Mouse (Mus musculus) ES-Bruce4 (cell line): ENCODE results near the gene Krt76. TPM values are rescaled to one million over a fixed set of nuclear protein-coding genes. Genes with fewer than 3 reads are reported as not detected.

Experiments
- H3K27ac ChIP-seq: 2 replicates; pipeline ENCODE4 v1.5.1; 2012; ENCODE audit warnings: low read length, inconsistent platforms; ENCODE audit not compliant: insufficient read depth
- H3K27me3 ChIP-seq: 2 replicates; pipeline ENCODE4 v1.6.1; 2012; ENCODE audit warnings: mild to moderate bottlenecking, low read length, inconsistent platforms; ENCODE audit not compliant: control insufficient read depth, poor library complexity, insufficient read depth, severe bottlenecking
- H3K36me3 ChIP-seq: 2 replicates; pipeline ENCODE4 v1.6.1; 2012; ENCODE audit warnings: inconsistent platforms, mild to moderate bottlenecking, low read length, moderate library complexity; ENCODE audit not compliant: control insufficient read depth, poor library complexity, insufficient read depth, severe bottlenecking
- H3K4me1 ChIP-seq: one replicate; pipeline ENCODE4 v1.8.1; 2011; ENCODE audit warnings: low read length; ENCODE audit not compliant: control insufficient read depth, insufficient read depth
- H3K4me3 ChIP-seq: 2 replicates; pipeline ENCODE4 v1.5.1; 2011; ENCODE audit warnings: low read depth, mild to moderate bottlenecking, low read length
- H3K9ac ChIP-seq: 2 replicates; pipeline ENCODE4 v1.6.1; 2012; ENCODE audit warnings: low read depth, mild to moderate bottlenecking, inconsistent platforms; ENCODE audit not compliant: poor library complexity, severe bottlenecking
- H3K9me3 ChIP-seq: replicated peaks from 2 replicates; pipeline ENCODE4 v1.6.1; 2012; ENCODE audit warnings: mild to moderate bottlenecking, low read length, inconsistent platforms; ENCODE audit not compliant: control insufficient read depth, poor library complexity, insufficient read depth, severe bottlenecking
- CTCF ChIP-seq: IDR thresholded peaks from one replicate; pipeline ENCODE4 v1.8.1; 2011; ENCODE audit warnings: low read depth, low read length
- EP300 ChIP-seq: IDR thresholded peaks from 2 replicates; pipeline ENCODE4 v1.6.1; 2011; ENCODE audit warnings: low read depth, low read length; ENCODE audit not compliant: insufficient read depth
- POLR2A ChIP-seq: IDR thresholded peaks from one replicate; pipeline ENCODE4 v1.8.1; 2011; ENCODE audit warnings: low read length; ENCODE audit not compliant: insufficient read depth
- polyA plus RNA-seq: library from polyadenylated mRNA; stranded (reverse); fragments of >200 nt; gene quantifications from 2 replicates; pipeline ENCODE4 v1.2.4, GENCODE M21; 2011; ENCODE audit warnings: low read depth; ENCODE audit not compliant: missing spikeins, insufficient read depth, insufficient read length

The Krt76 gene
- polyA plus RNA-seq, 1 experiment, result not detected

DNA sequence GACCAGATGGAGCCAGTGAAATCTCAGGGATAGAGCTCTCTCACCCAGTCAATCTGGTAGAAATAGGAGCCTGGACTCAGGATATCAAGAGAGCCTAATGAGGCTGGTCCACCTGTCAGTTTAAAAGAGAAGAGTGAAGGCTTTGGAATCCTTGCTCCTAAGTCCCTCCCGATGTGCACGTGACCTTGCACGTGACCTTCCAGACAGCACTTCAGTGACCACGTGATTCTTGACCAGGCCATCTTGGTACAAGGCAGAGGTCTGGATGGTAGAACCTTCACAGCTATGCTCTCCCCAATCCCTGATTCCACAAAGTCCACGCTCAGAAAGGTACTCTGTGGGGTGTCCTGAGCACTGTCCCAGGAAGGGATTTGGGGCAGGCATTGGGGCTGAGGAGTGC lies 12.1 kb upstream of the Krt76 start:
- Histone ChIP-seq H3K4me1 (no peaks in the 10 kb centered on the region), H3K9me3 (no peaks in the 10 kb centered on the region), H3K27ac (no peak overlapping the region), H3K36me3 (no peaks in the 10 kb centered on the region), H3K4me3 (no peak overlapping the region), H3K27me3 (no peaks in the 10 kb centered on the region), H3K9ac (no peak overlapping the region)
- TF ChIP-seq POLR2A (no peak), CTCF (no peak), EP300 (no peak)

DNA sequence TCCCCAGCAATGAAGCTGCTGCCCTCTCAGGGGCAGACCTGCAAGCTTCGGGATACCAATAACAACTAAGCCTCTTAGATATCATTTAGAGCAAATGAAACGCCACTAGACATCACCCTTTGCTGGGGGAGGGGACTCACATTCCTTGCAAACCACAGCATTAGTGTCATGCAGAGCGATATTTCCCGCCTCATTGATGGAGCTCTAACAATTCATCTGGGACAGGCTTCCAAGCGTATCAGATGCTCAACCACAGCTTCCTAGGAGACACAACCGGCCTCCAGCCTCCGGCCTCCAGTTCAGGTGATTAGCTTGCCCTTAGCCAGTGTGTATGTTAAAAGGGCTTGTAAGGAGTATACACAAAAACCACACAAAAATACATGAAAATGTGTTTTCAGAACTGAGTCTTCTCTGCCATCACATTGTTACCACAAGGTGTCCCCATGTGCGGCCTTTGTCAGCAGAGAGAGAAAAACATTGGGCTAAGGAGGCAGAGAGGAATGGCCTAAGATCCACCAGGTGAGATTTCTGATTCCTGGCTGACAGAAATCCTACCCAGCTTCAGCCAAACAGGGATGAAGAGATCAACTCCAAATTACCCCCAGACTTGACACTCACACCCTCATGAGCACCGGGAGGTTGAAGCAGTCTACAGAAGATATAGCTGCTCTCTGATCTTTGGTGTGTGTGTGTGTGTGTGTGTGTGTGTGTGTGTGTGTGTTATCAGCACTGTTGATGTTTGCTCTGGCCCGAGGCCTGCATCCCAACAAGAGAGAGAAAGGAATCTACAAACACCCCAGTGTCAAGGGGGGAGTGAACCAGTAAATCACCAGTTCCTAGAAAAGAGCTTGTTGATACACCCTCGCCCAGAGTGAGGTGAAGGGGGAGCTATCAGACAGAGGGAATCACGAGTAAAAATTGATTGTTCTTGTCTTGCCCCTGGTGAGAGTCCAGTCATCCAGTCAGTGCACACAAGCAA lies 9.7 kb upstream of the Krt76 start:
- Histone ChIP-seq H3K4me1 (no peaks in the 10 kb centered on the region), H3K27me3 (no peaks in the 10 kb centered on the region), H3K9me3 (no peaks in the 10 kb centered on the region), H3K36me3 (no peaks in the 10 kb centered on the region), H3K4me3 (no peak overlapping the region), H3K9ac (no peak overlapping the region), H3K27ac (no peak overlapping the region)
- no peak for TF ChIP-seq POLR2A
- no peak for TF ChIP-seq CTCF
- no peak for TF ChIP-seq EP300

DNA sequence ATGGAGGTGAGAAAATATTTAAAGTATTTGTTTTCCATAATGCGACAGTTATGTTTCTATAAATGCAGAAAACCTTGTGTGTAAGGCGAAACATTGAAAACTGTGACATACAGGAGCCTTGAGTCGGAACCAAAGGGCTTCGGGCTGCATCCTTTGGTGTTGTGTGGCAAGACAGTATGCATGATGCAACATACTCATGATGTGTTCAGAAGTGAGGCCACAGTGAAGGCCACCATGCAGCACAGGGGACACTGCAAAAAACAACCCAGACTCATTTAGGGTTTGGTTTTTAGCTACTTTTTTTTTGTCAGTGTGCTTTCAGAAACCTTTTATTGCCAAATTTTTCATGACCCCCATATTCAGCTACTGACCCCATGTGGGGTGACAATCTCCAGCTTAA lies 2.5 kb upstream of the Krt76 start:
- Histone ChIP-seq H3K4me3 (no peak overlapping the region), H3K9ac (no peak overlapping the region), H3K27me3 (no peaks in the 10 kb centered on the region), H3K9me3 (no peaks in the 10 kb centered on the region), H3K4me1 (no peaks in the 10 kb centered on the region), H3K36me3 (no peaks in the 10 kb centered on the region), H3K27ac (no peak overlapping the region)
- TF ChIP-seq POLR2A (no peak), CTCF (no peak), EP300 (no peak)

DNA sequence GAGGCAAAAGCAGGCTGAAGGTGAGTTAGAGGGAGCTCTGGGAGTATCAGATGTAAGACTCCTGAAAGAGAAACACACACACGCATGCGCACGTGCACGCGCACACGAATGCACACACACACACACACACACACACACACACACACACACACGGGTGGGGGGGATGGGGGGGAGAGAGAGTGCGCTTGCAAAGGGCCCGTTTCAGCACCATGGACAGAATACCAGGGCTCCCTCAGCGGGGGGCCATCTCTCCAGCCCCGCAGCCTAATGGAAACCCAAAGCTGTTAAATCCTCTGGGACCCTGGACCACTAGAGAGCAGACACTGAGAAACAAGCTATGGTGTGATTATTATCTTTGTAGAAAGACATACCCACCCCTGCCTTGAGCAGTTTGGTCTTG lies 12.9 kb downstream of the Krt76 start:
- H3K36me3 ChIP-seq, result no peaks in the 10 kb centered on the region
- no peak overlapping the region for H3K9ac ChIP-seq
- H3K4me1 ChIP-seq, result no peaks in the 10 kb centered on the region
- no peaks in the 10 kb centered on the region for H3K27me3 ChIP-seq
- H3K9me3 ChIP-seq, result no peaks in the 10 kb centered on the region
- H3K27ac ChIP-seq, result no peak overlapping the region
- TF ChIP-seq CTCF (no peak), EP300 (no peak), POLR2A (no peak)
- H3K4me3 ChIP-seq, result no peak overlapping the region

DNA sequence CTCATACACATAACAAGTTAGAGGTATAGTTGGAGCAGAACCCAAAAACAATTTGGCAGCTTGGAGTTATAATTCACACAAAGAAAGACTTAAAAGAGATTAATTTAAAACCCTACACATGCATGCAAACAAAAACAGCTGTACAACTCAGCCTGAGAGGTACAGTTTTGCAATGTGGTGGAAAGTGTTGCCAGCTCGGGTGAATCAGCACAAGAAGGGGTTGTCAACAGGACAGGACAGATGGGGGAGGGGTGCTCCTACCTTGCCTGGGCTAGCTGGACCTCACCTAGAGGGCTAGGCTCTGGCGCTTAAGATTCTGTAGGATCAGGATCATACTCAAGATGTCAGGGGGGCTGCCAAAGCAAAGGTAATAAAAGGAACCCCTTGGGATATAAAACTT lies 14.7 kb downstream of the Krt76 start:
- Histone ChIP-seq H3K27me3 (no peaks in the 10 kb centered on the region), H3K27ac (no peak overlapping the region), H3K9me3 (no peaks in the 10 kb centered on the region), H3K9ac (no peak overlapping the region), H3K36me3 (no peaks in the 10 kb centered on the region), H3K4me3 (no peak overlapping the region), H3K4me1 (no peaks in the 10 kb centered on the region)
- TF ChIP-seq POLR2A (no peak), EP300 (no peak), CTCF (no peak)

DNA sequence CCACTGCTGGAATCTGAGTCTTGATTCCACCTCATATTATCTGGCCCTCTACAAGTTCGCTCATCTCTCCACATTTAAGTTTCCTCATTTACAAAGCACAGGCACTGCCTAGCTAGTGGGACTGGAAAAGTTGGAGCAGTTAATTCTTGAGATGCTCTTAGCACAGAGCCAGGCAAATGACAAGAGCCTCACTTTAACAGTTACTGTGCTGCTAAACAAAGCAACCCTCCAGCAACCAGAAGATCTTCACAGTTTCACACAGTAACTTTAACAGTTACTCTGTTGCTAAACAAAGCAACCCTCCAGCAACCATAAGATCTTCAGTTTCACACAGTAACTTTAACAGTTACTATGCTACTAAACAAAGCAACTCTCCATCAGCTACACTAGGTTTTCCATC lies 18.3 kb downstream of the Krt76 start:
- no peak for TF ChIP-seq EP300
- no peak for TF ChIP-seq POLR2A
- TF ChIP-seq CTCF, result no peak
- H3K27me3 ChIP-seq, result no peaks in the 10 kb centered on the region
- no peak overlapping the region for H3K9ac ChIP-seq
- no peaks in the 10 kb centered on the region for H3K36me3 ChIP-seq
- H3K4me3 ChIP-seq, result no peak overlapping the region
- no peaks in the 10 kb centered on the region for H3K9me3 ChIP-seq
- no peak overlapping the region for H3K27ac ChIP-seq
- H3K4me1 ChIP-seq, result no peaks in the 10 kb centered on the region
